Mouse (Mus musculus) liver, embryonic 14.5 days (tissue): ENCODE measurements around the gene Nprl3. TPM values are rescaled to one million over a fixed set of nuclear protein-coding genes. Genes with fewer than 3 reads are reported as not detected.

ENCODE experiments used
- ATAC-seq: fragments of 200-750 bp; cut with Nextera tagmentation; 2 replicates; pipeline ENCODE4 v1.8.0; 2017; ENCODE audit warnings: moderate number of reproducible peaks, mild to moderate bottlenecking, moderate library complexity; ENCODE audit not compliant: insufficient read depth
- DNase-seq, 3 experiments: peaks; one replicate each; pipeline ENCODE4 v3.0.0-alpha.2; 2012 to 2013; ENCODE audit warnings: low read depth in 3 of 3, low spot score in 3 of 3
- H3K27ac ChIP-seq: fragments of 300-500 bp; sonication (generic); 2 replicates; pipeline ENCODE4 v1.5.1; 2014; ENCODE audit warnings: moderate library complexity, mild to moderate bottlenecking, control low read depth, inconsistent platforms
- H3K27me3 ChIP-seq: fragments of 300-500 bp; sonication (generic); 2 replicates; pipeline ENCODE4 v1.6.1; 2014; ENCODE audit warnings: mild to moderate bottlenecking, low read length, moderate library complexity; ENCODE audit not compliant: control insufficient read depth, insufficient read depth
- H3K36me3 ChIP-seq: fragments of 300-500 bp; sonication (generic); replicated peaks from 2 replicates; pipeline ENCODE4 v1.6.1; 2014; ENCODE audit warnings: low read depth; ENCODE audit not compliant: control insufficient read depth, insufficient read depth
- H3K4me1 ChIP-seq, 2 experiments: fragments of 200-500 bp in 1 of 2; fragments of 300-500 bp in 1 of 2; sonication (generic) in 1 of 2; replicated peaks; 2 replicates each; pipeline ENCODE4 v1.6.1; 2012 to 2014; ENCODE audit warnings: antibody characterized with exemption in 1 of 2, inconsistent platforms in 1 of 2, low read length in 1 of 2; ENCODE audit not compliant: control insufficient read depth in 2 of 2, insufficient read depth in 2 of 2
- H3K4me2 ChIP-seq: fragments of 300-500 bp; sonication (generic); 2 replicates; pipeline ENCODE4 v1.6.1; 2014; ENCODE audit warnings: low read depth, mild to moderate bottlenecking, control low read depth, moderate library complexity
- H3K4me3 ChIP-seq, 2 experiments: fragments of 200-500 bp in 1 of 2; fragments of 300-500 bp in 1 of 2; sonication (generic) in 1 of 2; 2 replicates each; pipeline ENCODE4 v1.5.1; 2012 to 2014; ENCODE audit warnings: low read depth in 2 of 2, low read length in 2 of 2, mild to moderate bottlenecking in 2 of 2, control low read depth in 1 of 2, inconsistent platforms in 1 of 2, moderate library complexity in 1 of 2; ENCODE audit not compliant: insufficient read depth in 1 of 2
- H3K9ac ChIP-seq: fragments of 300-500 bp; sonication (generic); replicated peaks from 2 replicates; pipeline ENCODE4 v1.6.1; 2014; ENCODE audit warnings: mild to moderate bottlenecking, control low read depth, moderate library complexity
- H3K9me3 ChIP-seq: fragments of 300-500 bp; sonication (generic); 2 replicates; pipeline ENCODE4 v1.6.1; 2016; ENCODE audit warnings: low read length, mixed read lengths; ENCODE audit not compliant: control insufficient read depth
- CTCF ChIP-seq: IDR thresholded peaks from 2 replicates; pipeline ENCODE4 v1.5.1; 2016; ENCODE audit warnings: antibody characterized with exemption, low read depth, control low read depth
- EP300 ChIP-seq: IDR thresholded peaks from 2 replicates; pipeline ENCODE4 v1.6.1; 2016; ENCODE audit warnings: antibody characterized with exemption, low read depth
- WGBS: fragments of 180-500 bp; shearing (Covaris S2); extraction: QIAGEN DNeasy Blood & Tissue Kit; methylation state at CpG from one replicate; pipeline ENCODE4 v1.1.7; 2014; ENCODE audit not compliant: insufficient replicate concordance; 5-methylcytosine and 5-hydroxymethylcytosine counted together
- polyA plus RNA-seq, 2 experiments: library from polyadenylated mRNA; depleted of rRNA in 1 of 2; stranded (reverse) in 1 of 2; unstranded in 1 of 2; fragments of >200 nt; fragmentation: Nextera tagmentation in 1 of 2; extraction: Ambion mirVana in 1 of 2; gene quantifications; 2 replicates each; pipeline versions ENCODE4 v1.2.1 to v1.2.3; 2012 to 2014

Gene Nprl3
- polyA plus RNA-seq, 2 experiments = 16.8 to 36.8 TPM

- DNase-seq = peak; percentile 95 to 97 (median 97)
- 12% methylated on average over 6 of the region's 6 CpGs for WGBS
Measured at GRCm38 (mm10) chr11:32245614-32246013, 21.9 kb downstream of the Nprl3 start.

GRCm38 (mm10) chr11:32244617-32245016 lies 22.9 kb downstream of the Nprl3 start:
- Histone ChIP-seq H3K4me2 (peak overlapping the region; percentile 72), H3K36me3 (peaks cover 74% of the 10 kb centered on the region), H3K4me3 (no peak overlapping the region), H3K9ac (peak overlapping the region; percentile 91), H3K27ac (peak overlapping the region; percentile 100), H3K4me1 (peaks cover 83 to 86% of the 10 kb centered on the region in 2 experiments), H3K9me3 (no peaks in the 10 kb centered on the region), H3K27me3 (no peaks in the 10 kb centered on the region)
- DNase-seq (no peak), ATAC-seq (no peak)
- TF ChIP-seq CTCF (no peak), EP300 (no peak)
- WGBS = 55% methylated on average over 1 of the region's 1 CpGs

More at GRCm38 (mm10) chr11:32245614-32246013, 21.9 kb downstream of the Nprl3 start:
- H3K4me1 ChIP-seq = peaks cover 93 to 96% of the 10 kb centered on the region in 2 experiments
- peaks cover 69% of the 10 kb centered on the region for H3K36me3 ChIP-seq
- H3K4me3 ChIP-seq = peak overlapping the region; percentile 21 to 29; a peak in 3 of 4 replicates
- no peaks in the 10 kb centered on the region for H3K9me3 ChIP-seq
- peak overlapping the region; percentile 91 for H3K9ac ChIP-seq
- peak overlapping the region; percentile 72 for H3K4me2 ChIP-seq
- no peaks in the 10 kb centered on the region for H3K27me3 ChIP-seq
- peak overlapping the region; percentile 100 for H3K27ac ChIP-seq
- peak; percentile 96 for ATAC-seq
- TF ChIP-seq CTCF (no peak), EP300 (peak; percentile 100)

DNA sequence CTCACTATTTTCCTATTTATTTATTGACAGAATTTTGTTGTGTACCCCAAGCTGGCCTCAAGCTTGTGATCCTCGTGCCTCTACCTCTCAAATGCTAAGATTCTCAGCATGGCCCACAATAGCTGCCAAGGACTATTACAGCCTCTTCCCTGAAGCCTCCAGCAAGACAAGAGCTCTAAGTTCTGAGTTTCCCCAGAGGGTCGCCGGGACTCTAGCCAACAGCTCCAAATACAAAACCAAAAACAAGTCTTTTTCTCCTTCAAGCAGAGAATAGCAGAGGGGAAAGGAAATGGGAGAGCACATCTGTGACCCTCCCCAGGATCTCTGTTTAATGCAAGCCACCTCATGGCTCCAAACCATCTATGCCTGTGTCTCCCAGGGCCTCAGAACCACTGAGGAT lies 23.4 kb downstream of the Nprl3 start:
- ATAC-seq (no peak), DNase-seq (no peak)
- TF ChIP-seq CTCF (no peak), EP300 (no peak)
- Histone ChIP-seq H3K36me3 (peaks cover 74% of the 10 kb centered on the region), H3K27me3 (no peaks in the 10 kb centered on the region), H3K4me2 (peak overlapping the region; percentile 72), H3K4me3 (no peak overlapping the region), H3K27ac (peak overlapping the region; percentile 100), H3K9ac (peak overlapping the region; percentile 91), H3K4me1 (peaks cover 77 to 81% of the 10 kb centered on the region in 2 experiments), H3K9me3 (no peaks in the 10 kb centered on the region)
- 74% methylated on average over 3 of the region's 3 CpGs for WGBS

GRCm38 (mm10) chr11:32243205-32243955 lies 24.1 kb downstream of the Nprl3 start:
- 76% methylated on average over 7 of the region's 7 CpGs for WGBS
- peaks cover 74% of the 10 kb centered on the region for H3K36me3 ChIP-seq
- no peaks in the 10 kb centered on the region for H3K9me3 ChIP-seq
- TF ChIP-seq CTCF = no peak
- no peak for TF ChIP-seq EP300
- H3K4me3 ChIP-seq = no peak overlapping the region
- H3K4me1 ChIP-seq = peaks cover 70 to 79% of the 10 kb centered on the region in 2 experiments
- peak overlapping the region; percentile 100 for H3K27ac ChIP-seq
- no peaks in the 10 kb centered on the region for H3K27me3 ChIP-seq
- ATAC-seq (no peak), DNase-seq (no peak)
- H3K9ac ChIP-seq = peak overlapping the region; percentile 91
- H3K4me2 ChIP-seq = peak overlapping the region; percentile 72; the same call in 1 of the 2 replicates

DNA sequence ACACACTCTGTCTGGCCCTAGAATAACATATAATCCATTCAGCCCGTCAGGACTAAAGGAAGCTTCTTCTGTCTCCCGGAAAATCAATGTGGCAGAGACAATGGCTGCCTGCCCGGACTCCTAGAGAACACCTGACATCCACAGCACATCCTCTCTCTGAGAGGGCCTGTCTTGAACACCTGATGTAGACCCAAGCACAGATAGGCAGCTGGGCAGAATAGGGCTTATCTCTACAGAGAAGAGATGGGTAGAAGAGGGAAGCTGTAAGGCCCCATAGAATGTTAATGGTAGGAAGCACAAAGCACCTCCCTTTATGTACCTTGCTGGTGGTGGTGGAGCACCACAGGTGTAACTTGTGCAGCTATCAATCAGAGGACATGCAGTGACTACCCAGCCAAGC lies 25.3 kb downstream of the Nprl3 start:
- Histone ChIP-seq H3K9ac (peak overlapping the region; percentile 91), H3K9me3 (no peaks in the 10 kb centered on the region), H3K27ac (peak overlapping the region; percentile 100), H3K4me2 (peak overlapping the region; percentile 72), H3K4me1 (peaks cover 59 to 80% of the 10 kb centered on the region in 2 experiments), H3K4me3 (no peak overlapping the region), H3K36me3 (peaks cover 76% of the 10 kb centered on the region), H3K27me3 (no peaks in the 10 kb centered on the region)
- DNase-seq = no peak
- ATAC-seq = 0 out of 2 replicates have a peak, but pooled peaks have one; percentile 14
- WGBS = 71% methylated on average over 3 of the region's 3 CpGs
- TF ChIP-seq CTCF (no peak), EP300 (peak; percentile 75)
